Comparison of ENCODE assay signal across 23 mouse cellular contexts in the genomic region with DNA sequence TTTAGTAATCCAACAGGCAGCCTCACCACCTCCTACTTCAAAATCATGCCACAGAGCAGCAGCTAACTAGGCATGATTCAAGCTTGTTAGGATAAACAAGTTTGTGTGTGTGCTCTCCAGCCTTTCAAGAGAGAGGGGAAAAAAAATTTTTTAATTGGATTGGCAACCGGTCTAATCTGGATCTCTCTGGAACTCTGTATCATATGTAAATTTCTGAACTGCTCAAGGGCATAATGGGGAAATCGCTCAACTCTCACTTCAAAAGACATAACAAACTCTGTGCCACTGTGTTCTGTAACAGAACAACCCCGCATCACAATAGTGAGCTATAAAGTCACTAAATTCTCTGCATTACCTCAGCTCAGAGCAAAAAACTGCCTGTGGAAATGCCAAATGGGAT.
DNase-seq lines count a peak whose midpoint lies in the region; ATAC-seq and TF ChIP-seq lines count a peak whose summit lies in the region.
"Had no signal": no experiment of that assay in that cellular context is flagged by ENCODE, and none has a peak within 500 bp of the region (broad histone marks: within the 10 kb centered on the region; RNA-seq: fewer than 3 reads in every experiment).

No protein-coding gene starts in this region.

- no peaks in the 10 kb centered on the region for H3K36me3 ChIP-seq in kidney, embryonic 16.5 days (ENCODE audit: insufficient read depth, low read length)
- no peaks in the 10 kb centered on the region for H3K36me3 ChIP-seq in ES-E14 (ENCODE audit: control insufficient read depth, insufficient read depth, low read length, poor library complexity, severe bottlenecking)
- H3K36me3 ChIP-seq in forebrain, embryonic 16.5 days (ENCODE audit: control insufficient read depth, insufficient read depth): no peaks in the 10 kb centered on the region
- H3K36me3 ChIP-seq: heart, embryonic 15.5 days; hindbrain, embryonic 15.5 days; liver, embryonic 12.5 days; midbrain, embryonic 12.5 days had no signal

- WGBS in kidney, embryonic 16.5 days: 66% methylated on average over 3 of the region's 3 CpGs
- WGBS in forebrain, embryonic 16.5 days: 19% methylated on average over 3 of the region's 3 CpGs

- peak; percentile 42; the same call in 1 of the 2 replicates for ATAC-seq in kidney, embryonic 16.5 days (ENCODE audit: low FRiP score, low TSS enrichment)
- ATAC-seq in forebrain, embryonic 16.5 days: peak; percentile 85
- ATAC-seq: intestine, postnatal 0 days; liver, embryonic 12.5 days; Patski had no signal

- DNase-seq in kidney, adult 11 months: no peak
- DNase-seq in ES-E14 (ENCODE audit: low read depth, low spot score) (peak; percentile 26), liver (no peak)
- peak; percentile 7 for DNase-seq in brain, adult 2 months (ENCODE audit: low read depth, low spot score)
- no peak for DNase-seq in cerebellum, adult 9-11 months
- DNase-seq in lung, postnatal 14 days: no peak
- DNase-seq: adrenal gland, postnatal 36 days; B cell, adult 2 months; cerebellum, adult 8-10 months; gastrocnemius, postnatal 36 days; heart, postnatal 4 days; lung, adult 2 months; right cerebral cortex, postnatal 4 days had no signal

- H3K27ac ChIP-seq in kidney, embryonic 16.5 days (ENCODE audit: low read length): no peak overlapping the region
- H3K27ac ChIP-seq in ES-E14 (ENCODE audit: insufficient read depth, low read depth, low read length, poor library complexity, severe bottlenecking): no peak overlapping the region
- H3K27ac ChIP-seq in forebrain, embryonic 16.5 days (ENCODE audit: low read length): no peak overlapping the region
- H3K27ac ChIP-seq: heart, embryonic 15.5 days; hindbrain, embryonic 15.5 days; liver, embryonic 12.5 days; macrophage; midbrain, embryonic 12.5 days had no signal

- no peaks in the 10 kb centered on the region for H3K27me3 ChIP-seq in kidney, embryonic 16.5 days (ENCODE audit: insufficient read depth, low read length)
- H3K27me3 ChIP-seq in forebrain, embryonic 16.5 days (replicated peaks; ENCODE audit: control insufficient read depth, insufficient read depth, low read length): no peaks in the 10 kb centered on the region
- H3K27me3 ChIP-seq: heart, embryonic 15.5 days; hindbrain, embryonic 15.5 days; liver, embryonic 12.5 days; midbrain, embryonic 12.5 days had no signal

- no peak overlapping the region for H3K4me3 ChIP-seq in kidney, embryonic 16.5 days (ENCODE audit: low read length)
- H3K4me3 ChIP-seq in ES-E14 (ENCODE audit: insufficient read depth in 1 of 2, low read depth in 1 of 2, low read length in 2 of 2, poor library complexity in 1 of 2, severe bottlenecking in 1 of 2): no peak overlapping the region
- H3K4me3 ChIP-seq in forebrain, embryonic 16.5 days (replicated peaks; ENCODE audit: low read length): no peak overlapping the region
- H3K4me3 ChIP-seq: erythroblast, embryonic 14.5 days; heart, embryonic 15.5 days; hindbrain, embryonic 15.5 days; liver, embryonic 12.5 days; midbrain, embryonic 12.5 days had no signal

- H3K4me1 ChIP-seq in kidney, embryonic 16.5 days (ENCODE audit: insufficient read depth, low read length): no peaks in the 10 kb centered on the region
- H3K4me1 ChIP-seq in ES-E14 (ENCODE audit: control insufficient read depth in 2 of 2, insufficient read depth in 2 of 2, low read length in 2 of 2, poor library complexity in 1 of 2): no peaks in the 10 kb centered on the region
- 0 out of 2 replicates have a peak, but pooled peaks cover 3% of the 10 kb centered on the region for H3K4me1 ChIP-seq in forebrain, embryonic 16.5 days (replicated peaks; ENCODE audit: control insufficient read depth, insufficient read depth, low read length)
- H3K4me1 ChIP-seq: heart, embryonic 15.5 days; hindbrain, embryonic 15.5 days; liver, embryonic 12.5 days; midbrain, embryonic 12.5 days had no signal

- in situ Hi-C loops in ES-E14 (cut with MboI; ENCODE audit: low sequenced_read_pairs in 2 of 2, unreplicated experiment in 2 of 2): no loop called here

- H3K4me2 ChIP-seq in kidney, embryonic 16.5 days (replicated peaks; ENCODE audit: low read depth, low read length): no peak overlapping the region
- no peak overlapping the region for H3K4me2 ChIP-seq in forebrain, embryonic 16.5 days (ENCODE audit: low read length)
- H3K4me2 ChIP-seq: heart, embryonic 15.5 days; hindbrain, embryonic 15.5 days; liver, embryonic 12.5 days; midbrain, embryonic 12.5 days had no signal

- 0 out of 2 replicates have a peak, but pooled peaks cover 1% of the 10 kb centered on the region for H3K9me3 ChIP-seq in kidney, embryonic 16.5 days (ENCODE audit: low read length)
- H3K9me3 ChIP-seq in ES-E14 (ENCODE audit: control insufficient read depth, insufficient read depth, low read depth, low read length): peaks cover 2% of the 10 kb centered on the region; the same call in 1 of the 2 replicates
- H3K9me3 ChIP-seq in forebrain, embryonic 16.5 days (ENCODE audit: control insufficient read depth, low read length): no peaks in the 10 kb centered on the region
- H3K9me3 ChIP-seq: heart, embryonic 15.5 days; hindbrain, embryonic 15.5 days; liver, embryonic 12.5 days; midbrain, embryonic 12.5 days had no signal

- no peak overlapping the region for H3K9ac ChIP-seq in kidney, embryonic 16.5 days (replicated peaks; ENCODE audit: low read length)
- H3K9ac ChIP-seq in ES-E14 (ENCODE audit: insufficient read depth, low read depth, low read length, poor library complexity, severe bottlenecking): no peak overlapping the region
- H3K9ac ChIP-seq in forebrain, embryonic 16.5 days (replicated peaks; ENCODE audit: low read depth, low read length): no peak overlapping the region
- H3K9ac ChIP-seq: heart, embryonic 15.5 days; hindbrain, embryonic 15.5 days; liver, embryonic 12.5 days; midbrain, embryonic 12.5 days had no signal

TF ChIP-seq in ES-E14, 5 proteins besides CTCF, POLR2A, EP300 and RAD21:
- no peak for TF ChIP-seq HCFC1 (IDR thresholded peaks at IDR 0.05; ENCODE audit: borderline replicate concordance, insufficient read depth, low read length)
- no peak for TF ChIP-seq MAFK (IDR thresholded peaks at IDR 0.05; ENCODE audit: insufficient read depth, low read depth, low read length)
- no peak for TF ChIP-seq ZNF384 (IDR thresholded peaks at IDR 0.05; ENCODE audit: low read depth, low read length)
- no peak for TF ChIP-seq ZC3H11A (IDR thresholded peaks at IDR 0.05; ENCODE audit: borderline replicate concordance, low read depth, low read length)
- no peak for TF ChIP-seq CHD2 (IDR thresholded peaks at IDR 0.05; ENCODE audit: low read depth, low read length)

Comparison
In these comparisons a context has a peak if more than half of its experiments do, and no peak if none do; other contexts are left out.
1. DNase-seq: peak in ES-E14 (single experiment) and brain, adult 2 months (single experiment); none in kidney, adult 11 months (single experiment), liver (single experiment), cerebellum, adult 9-11 months (single experiment) and lung, postnatal 14 days (single experiment).